Mouse (Mus musculus): Measurements from ENCODE around the gene Aldh1l1. TPM values are rescaled to one million over a fixed set of nuclear protein-coding genes. Genes with fewer than 3 reads are reported as not detected.

The Aldh1l1 gene
- polyA plus RNA-seq, 1 experiment from 2014 or later: 1.2 TPM

DNA sequence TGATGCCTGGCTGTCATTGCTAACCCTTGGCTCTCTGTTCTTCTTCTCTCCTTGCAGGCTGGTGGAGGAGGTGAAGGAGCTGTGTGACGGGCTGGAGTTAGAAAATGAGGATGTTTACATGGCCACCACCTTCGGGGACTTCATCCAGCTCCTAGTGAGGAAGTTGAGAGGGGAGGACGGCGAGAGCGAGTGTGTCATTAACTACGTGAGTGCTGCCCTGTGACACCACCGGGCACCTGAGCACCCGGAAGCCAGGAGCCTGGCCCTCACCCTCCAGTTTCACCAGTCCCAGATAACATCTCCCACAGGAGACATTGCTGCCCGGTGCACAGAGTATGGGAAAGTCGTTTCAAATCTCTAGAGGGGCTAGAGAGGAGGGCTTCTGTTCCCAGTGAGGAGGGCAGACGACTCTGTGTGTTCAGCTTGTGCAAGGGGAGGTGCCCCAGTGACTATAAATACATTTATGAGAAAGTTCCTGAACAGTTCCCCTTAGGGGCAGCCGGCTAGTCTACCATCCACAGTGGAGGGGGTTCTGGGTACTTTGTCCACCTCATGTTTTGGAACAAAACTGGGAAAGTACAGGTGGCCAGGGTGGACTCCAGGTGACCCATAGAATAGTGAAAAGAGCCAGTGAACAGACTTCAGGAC lies 83.6 kb downstream of the Aldh1l1 start:
- Histone ChIP-seq H3K9me3 (replicated peaks; ENCODE audit: control insufficient read depth, low read length) (no peaks in the 10 kb centered on the region), H3K27ac (replicated peaks; ENCODE audit: low read depth, low read length) (no peak overlapping the region), H3K36me3 (replicated peaks; ENCODE audit: control insufficient read depth, insufficient read depth, low read depth, low read length) (no peaks in the 10 kb centered on the region), H3K9ac (replicated peaks; ENCODE audit: low read length) (no peak overlapping the region), H3K4me1 (ENCODE audit: control insufficient read depth, insufficient read depth, low read length) (no peaks in the 10 kb centered on the region), H3K27me3 (ENCODE audit: control insufficient read depth, insufficient read depth, low read length) (no peaks in the 10 kb centered on the region), H3K4me3 (ENCODE audit: low read depth, low read length) (no peak overlapping the region), H3K4me2 (ENCODE audit: low read depth, low read length) (no peak overlapping the region)
- WGBS: 62% methylated on average over 12 of the region's 12 CpGs
- DNase-seq (ENCODE audit: low spot score) (no peak), ATAC-seq (replicated peaks; ENCODE audit: insufficient number of reproducible peaks, low FRiP score, low TSS enrichment, low read depth) (no peak)

DNA sequence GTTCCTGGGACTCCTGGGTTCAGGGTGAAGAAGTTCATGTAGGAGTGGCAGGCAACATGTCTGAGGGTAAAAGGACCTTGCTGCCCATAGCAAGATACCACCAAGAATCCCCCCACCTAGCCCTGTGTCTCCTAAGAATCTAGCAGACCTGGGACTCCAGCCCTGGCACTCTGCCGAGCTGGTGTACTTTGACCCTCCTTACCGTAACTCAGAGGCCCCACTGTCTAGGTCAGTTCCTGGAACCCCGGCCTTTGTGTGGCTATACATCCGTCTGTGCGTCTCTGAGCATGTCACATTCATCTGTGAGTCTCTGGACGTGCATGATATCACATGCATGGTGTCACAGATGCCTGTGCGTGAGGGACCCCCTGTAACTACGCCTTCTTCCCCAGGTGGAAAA lies 84.2 kb downstream of the Aldh1l1 start:
- Histone ChIP-seq H3K27ac (replicated peaks; ENCODE audit: low read depth, low read length) (no peak overlapping the region), H3K36me3 (replicated peaks; ENCODE audit: control insufficient read depth, insufficient read depth, low read depth, low read length) (no peaks in the 10 kb centered on the region), H3K9me3 (replicated peaks; ENCODE audit: control insufficient read depth, low read length) (no peaks in the 10 kb centered on the region), H3K27me3 (ENCODE audit: control insufficient read depth, insufficient read depth, low read length) (no peaks in the 10 kb centered on the region), H3K4me1 (ENCODE audit: control insufficient read depth, insufficient read depth, low read length) (no peaks in the 10 kb centered on the region), H3K4me3 (ENCODE audit: low read depth, low read length) (no peak overlapping the region), H3K9ac (replicated peaks; ENCODE audit: low read length) (no peak overlapping the region), H3K4me2 (ENCODE audit: low read depth, low read length) (no peak overlapping the region)
- ATAC-seq (replicated peaks; ENCODE audit: insufficient number of reproducible peaks, low FRiP score, low TSS enrichment, low read depth) (no peak), DNase-seq (ENCODE audit: low spot score) (no peak)
- 86% methylated on average over 8 of the region's 8 CpGs for WGBS

DNA sequence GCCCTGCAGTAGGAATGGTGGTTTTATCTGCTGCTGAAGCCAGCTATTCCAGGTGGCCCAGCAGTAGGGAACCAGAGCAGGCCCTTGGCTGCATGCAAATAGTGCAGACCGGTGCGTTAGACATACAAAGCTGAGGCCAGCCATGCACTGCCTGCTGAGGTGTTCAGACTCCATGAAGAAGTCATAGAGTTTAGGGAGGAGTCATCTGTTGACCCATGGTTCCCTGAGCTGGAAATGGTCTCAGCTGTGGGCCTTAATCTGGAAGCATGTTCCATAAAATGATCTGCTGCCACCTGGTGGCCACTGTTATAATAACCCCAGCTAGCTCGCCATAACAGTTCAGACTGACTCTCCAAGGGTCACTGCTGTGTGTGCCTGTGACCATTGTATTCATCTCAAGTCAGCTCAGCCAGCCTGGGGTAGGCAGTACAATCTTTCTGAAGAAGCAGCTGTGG lies 89.1 kb downstream of the Aldh1l1 start:
- no peak overlapping the region for H3K4me3 ChIP-seq (ENCODE audit: low read depth, low read length)
- peak; percentile 89 for DNase-seq (ENCODE audit: low spot score)
- WGBS: 36% methylated on average over 3 of the region's 3 CpGs
- no peaks in the 10 kb centered on the region for H3K4me1 ChIP-seq (ENCODE audit: control insufficient read depth, insufficient read depth, low read length)
- H3K4me2 ChIP-seq (ENCODE audit: low read depth, low read length): no peak overlapping the region
- no peak overlapping the region for H3K27ac ChIP-seq (replicated peaks; ENCODE audit: low read depth, low read length)
- H3K9me3 ChIP-seq (replicated peaks; ENCODE audit: control insufficient read depth, low read length): no peaks in the 10 kb centered on the region
- H3K27me3 ChIP-seq (ENCODE audit: control insufficient read depth, insufficient read depth, low read length): no peaks in the 10 kb centered on the region
- no peaks in the 10 kb centered on the region for H3K36me3 ChIP-seq (replicated peaks; ENCODE audit: control insufficient read depth, insufficient read depth, low read depth, low read length)
- ATAC-seq (replicated peaks; ENCODE audit: insufficient number of reproducible peaks, low FRiP score, low TSS enrichment, low read depth): peak; percentile 63
- no peak overlapping the region for H3K9ac ChIP-seq (replicated peaks; ENCODE audit: low read length)

DNA sequence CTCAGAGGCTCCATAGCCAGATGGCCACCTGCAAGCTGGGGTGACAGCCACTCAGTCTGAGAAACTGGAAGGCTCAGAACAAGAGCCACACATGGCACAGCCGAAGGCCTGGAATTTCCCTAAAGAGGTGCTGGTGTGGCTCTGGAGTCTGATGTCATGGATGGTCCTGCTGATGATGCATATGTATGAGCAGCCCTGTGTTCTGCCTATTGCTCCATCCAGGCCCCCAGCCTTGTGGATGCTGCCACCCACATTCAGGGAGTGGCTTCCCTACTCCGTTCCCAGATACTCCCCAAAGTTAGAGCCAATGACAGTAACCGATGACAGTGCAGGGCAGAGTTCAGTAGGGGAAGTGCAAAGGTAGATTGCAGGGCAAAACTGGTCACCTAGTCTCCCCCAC lies 91.9 kb downstream of the Aldh1l1 start:
- H3K4me2 ChIP-seq (ENCODE audit: low read depth, low read length): no peak overlapping the region
- H3K9me3 ChIP-seq (replicated peaks; ENCODE audit: control insufficient read depth, low read length): no peaks in the 10 kb centered on the region
- WGBS: 51% methylated on average over 3 of the region's 3 CpGs
- H3K4me1 ChIP-seq (ENCODE audit: control insufficient read depth, insufficient read depth, low read length): no peaks in the 10 kb centered on the region
- DNase-seq (ENCODE audit: low spot score): no peak
- ATAC-seq (replicated peaks; ENCODE audit: insufficient number of reproducible peaks, low FRiP score, low TSS enrichment, low read depth): no peak
- no peak overlapping the region for H3K9ac ChIP-seq (replicated peaks; ENCODE audit: low read length)
- H3K36me3 ChIP-seq (replicated peaks; ENCODE audit: control insufficient read depth, insufficient read depth, low read depth, low read length): no peaks in the 10 kb centered on the region
- no peak overlapping the region for H3K4me3 ChIP-seq (ENCODE audit: low read depth, low read length)
- no peak overlapping the region for H3K27ac ChIP-seq (replicated peaks; ENCODE audit: low read depth, low read length)
- no peaks in the 10 kb centered on the region for H3K27me3 ChIP-seq (ENCODE audit: control insufficient read depth, insufficient read depth, low read length)

DNA sequence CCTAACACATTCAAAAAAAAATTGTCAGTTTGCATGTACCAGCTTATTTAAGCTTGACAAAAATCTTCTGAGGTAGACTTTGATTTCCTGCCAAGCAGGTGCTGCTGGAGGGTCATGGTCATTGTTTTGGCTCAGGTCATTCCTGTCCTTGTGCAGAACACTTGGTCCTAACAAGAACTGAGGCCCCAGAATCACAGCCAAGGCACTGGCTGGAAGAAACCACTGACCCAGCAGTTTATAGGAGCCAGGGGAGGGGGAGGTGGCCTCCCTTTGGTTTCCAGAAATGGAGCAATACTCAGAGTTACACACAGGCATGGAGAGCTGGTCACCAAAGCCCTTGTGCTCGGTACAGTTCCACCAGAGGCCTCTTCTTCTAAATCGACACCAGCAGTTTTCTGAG lies 96.1 kb downstream of the Aldh1l1 start:
- Histone ChIP-seq H3K4me1 (ENCODE audit: control insufficient read depth, insufficient read depth, low read length) (no peaks in the 10 kb centered on the region), H3K9me3 (replicated peaks; ENCODE audit: control insufficient read depth, low read length) (no peaks in the 10 kb centered on the region), H3K27me3 (ENCODE audit: control insufficient read depth, insufficient read depth, low read length) (no peaks in the 10 kb centered on the region), H3K4me3 (ENCODE audit: low read depth, low read length) (no peak overlapping the region), H3K27ac (replicated peaks; ENCODE audit: low read depth, low read length) (no peak overlapping the region), H3K36me3 (replicated peaks; ENCODE audit: control insufficient read depth, insufficient read depth, low read depth, low read length) (no peaks in the 10 kb centered on the region), H3K4me2 (ENCODE audit: low read depth, low read length) (no peak overlapping the region), H3K9ac (replicated peaks; ENCODE audit: low read length) (no peak overlapping the region)
- no peak for DNase-seq (ENCODE audit: low spot score)
- no peak for ATAC-seq (replicated peaks; ENCODE audit: insufficient number of reproducible peaks, low FRiP score, low TSS enrichment, low read depth)
- 83% methylated on average over 2 of the region's 2 CpGs for WGBS

DNA sequence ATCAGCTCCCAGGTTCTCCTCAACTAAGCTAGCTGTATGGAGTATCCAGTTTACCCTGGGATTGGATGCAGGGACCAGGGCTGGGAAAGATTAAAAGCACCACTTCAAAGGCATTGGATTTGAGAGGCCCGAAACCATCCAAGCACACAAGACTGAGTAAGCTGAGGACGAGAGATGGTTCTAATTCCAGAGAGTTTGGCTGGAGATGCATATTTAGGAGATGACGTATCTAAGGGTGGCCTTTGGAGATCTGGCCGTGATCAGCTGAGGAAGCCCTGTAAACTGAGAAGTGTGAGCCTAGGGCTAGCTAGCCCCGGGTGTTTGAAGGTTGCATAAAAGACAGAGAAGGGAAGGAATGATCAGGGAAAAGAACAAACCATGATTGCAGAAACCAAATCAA lies 101.9 kb downstream of the Aldh1l1 start:
- no peaks in the 10 kb centered on the region for H3K36me3 ChIP-seq (replicated peaks; ENCODE audit: control insufficient read depth, insufficient read depth, low read depth, low read length)
- H3K9me3 ChIP-seq (replicated peaks; ENCODE audit: control insufficient read depth, low read length): no peaks in the 10 kb centered on the region
- ATAC-seq (replicated peaks; ENCODE audit: insufficient number of reproducible peaks, low FRiP score, low TSS enrichment, low read depth): peak; percentile 50; the same call in 1 of the 2 replicates
- peak; percentile 64 for DNase-seq (ENCODE audit: low spot score)
- no peaks in the 10 kb centered on the region for H3K4me1 ChIP-seq (ENCODE audit: control insufficient read depth, insufficient read depth, low read length)
- no peak overlapping the region for H3K4me2 ChIP-seq (ENCODE audit: low read depth, low read length)
- WGBS: 37% methylated on average over 5 of the region's 5 CpGs
- no peaks in the 10 kb centered on the region for H3K27me3 ChIP-seq (ENCODE audit: control insufficient read depth, insufficient read depth, low read length)
- H3K9ac ChIP-seq (replicated peaks; ENCODE audit: low read length): no peak overlapping the region
- no peak overlapping the region for H3K27ac ChIP-seq (replicated peaks; ENCODE audit: low read depth, low read length)
- no peak overlapping the region for H3K4me3 ChIP-seq (ENCODE audit: low read depth, low read length)

DNA sequence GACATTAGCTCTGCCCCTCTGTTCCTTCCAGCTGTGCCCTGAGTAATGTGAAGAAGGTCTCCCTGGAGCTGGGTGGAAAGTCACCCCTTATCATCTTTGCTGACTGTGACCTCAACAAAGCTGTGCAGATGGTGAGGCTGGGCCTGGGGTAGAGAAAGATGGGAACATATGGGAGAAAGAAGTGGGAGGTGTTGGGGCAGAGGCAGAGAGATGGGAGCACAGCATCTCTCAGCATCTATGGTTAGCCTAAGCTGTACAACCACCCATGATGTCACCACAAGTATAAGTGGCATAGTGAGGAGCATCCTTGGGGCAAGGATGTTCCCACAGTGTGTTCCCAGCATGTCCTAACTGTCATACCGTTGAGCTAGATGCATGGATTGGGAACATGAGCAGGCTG lies 104.5 kb downstream of the Aldh1l1 start:
- H3K36me3 ChIP-seq (replicated peaks; ENCODE audit: control insufficient read depth, insufficient read depth, low read depth, low read length): no peaks in the 10 kb centered on the region
- H3K9me3 ChIP-seq (replicated peaks; ENCODE audit: control insufficient read depth, low read length): no peaks in the 10 kb centered on the region
- DNase-seq (ENCODE audit: low spot score): no peak
- 94% methylated on average over 1 of the region's 1 CpGs for WGBS
- no peak overlapping the region for H3K27ac ChIP-seq (replicated peaks; ENCODE audit: low read depth, low read length)
- H3K4me3 ChIP-seq (ENCODE audit: low read depth, low read length): no peak overlapping the region
- H3K27me3 ChIP-seq (ENCODE audit: control insufficient read depth, insufficient read depth, low read length): no peaks in the 10 kb centered on the region
- H3K9ac ChIP-seq (replicated peaks; ENCODE audit: low read length): no peak overlapping the region
- no peaks in the 10 kb centered on the region for H3K4me1 ChIP-seq (ENCODE audit: control insufficient read depth, insufficient read depth, low read length)
- no peak for ATAC-seq (replicated peaks; ENCODE audit: insufficient number of reproducible peaks, low FRiP score, low TSS enrichment, low read depth)
- H3K4me2 ChIP-seq (ENCODE audit: low read depth, low read length): no peak overlapping the region

DNA sequence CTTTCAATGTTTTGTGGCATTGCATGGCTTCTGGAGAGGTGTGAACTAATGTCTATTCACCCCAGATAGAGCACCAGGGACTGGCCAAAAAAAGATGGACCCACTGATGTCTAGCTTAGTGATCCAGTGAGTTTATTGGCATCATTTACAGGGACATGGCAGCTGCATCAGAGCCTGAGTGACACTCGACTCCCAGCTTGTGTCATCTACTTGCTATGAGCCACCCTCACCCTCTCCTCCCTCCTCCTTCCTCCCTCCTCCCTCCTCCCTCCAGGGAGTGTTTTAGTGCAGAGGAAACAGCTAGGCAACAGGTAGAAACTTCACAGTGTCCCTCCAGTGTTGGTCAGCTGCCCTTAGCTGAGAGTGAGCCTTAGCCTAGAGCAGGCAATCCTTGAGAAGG lies 108.7 kb downstream of the Aldh1l1 start:
- no peaks in the 10 kb centered on the region for H3K9me3 ChIP-seq (replicated peaks; ENCODE audit: control insufficient read depth, low read length)
- no peak for DNase-seq (ENCODE audit: low spot score)
- WGBS: 68% methylated on average over 1 of the region's 1 CpGs
- H3K4me1 ChIP-seq (ENCODE audit: control insufficient read depth, insufficient read depth, low read length): no peaks in the 10 kb centered on the region
- no peaks in the 10 kb centered on the region for H3K36me3 ChIP-seq (replicated peaks; ENCODE audit: control insufficient read depth, insufficient read depth, low read depth, low read length)
- H3K27me3 ChIP-seq (ENCODE audit: control insufficient read depth, insufficient read depth, low read length): no peaks in the 10 kb centered on the region
- no peak overlapping the region for H3K9ac ChIP-seq (replicated peaks; ENCODE audit: low read length)
- no peak for ATAC-seq (replicated peaks; ENCODE audit: insufficient number of reproducible peaks, low FRiP score, low TSS enrichment, low read depth)
- H3K27ac ChIP-seq (replicated peaks; ENCODE audit: low read depth, low read length): no peak overlapping the region
- no peak overlapping the region for H3K4me3 ChIP-seq (ENCODE audit: low read depth, low read length)
- H3K4me2 ChIP-seq (ENCODE audit: low read depth, low read length): no peak overlapping the region

Measured in embryonic facial prominence, embryonic 11.5 days (tissue).